Mouse (Mus musculus): ENCODE results near the gene Mcm2. TPM values are rescaled to one million over a fixed set of nuclear protein-coding genes. Genes with fewer than 3 reads are reported as not detected.

The Mcm2 gene
- total and polyA plus RNA-seq, 3 experiments, result 149 to 1,259 (median 171) TPM

DNA sequence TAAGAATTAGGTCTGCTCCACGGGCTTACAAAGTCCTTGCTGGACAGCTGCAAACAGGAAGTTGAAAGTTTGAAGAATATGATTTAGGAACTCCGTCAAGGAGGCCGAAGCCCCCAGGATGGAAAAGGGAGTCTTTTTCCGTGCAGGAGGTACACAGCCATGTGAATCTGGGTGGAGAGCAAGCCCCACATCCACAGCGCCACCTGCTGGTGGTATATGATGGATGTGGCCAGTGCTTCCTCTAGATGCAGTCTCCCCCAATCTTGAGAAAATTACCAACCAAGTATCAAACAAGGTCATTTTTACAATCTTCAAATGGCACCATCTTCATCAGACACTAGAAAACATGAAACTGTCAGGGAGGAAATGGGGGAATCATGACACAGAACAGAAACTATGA is 5.0 kb downstream of the Mcm2 start:
- DNase-seq (ENCODE audit: low spot score) (peak; percentile 46), ATAC-seq (ENCODE audit: extremely low read depth, insufficient number of reproducible peaks, low FRiP score, poor library complexity, severe bottlenecking) (no peak)
- no peaks in the 10 kb centered on the region for H3K27me3 ChIP-seq (ENCODE audit: insufficient read depth, low read length)
- H3K36me3 ChIP-seq (replicated peaks), result peaks cover 88% of the 10 kb centered on the region
- TF ChIP-seq CTCF (IDR thresholded peaks at IDR 0.05; ENCODE audit: low read depth, low read length) (peak; percentile 91), GATA1 (IDR thresholded peaks at IDR 0.05; ENCODE audit: borderline replicate concordance, low read length) (no peak)
- peaks cover 82% of the 10 kb centered on the region for H3K4me1 ChIP-seq (ENCODE audit: insufficient read depth, low read depth, low read length)
- H3K4me3 ChIP-seq (ENCODE audit: low read depth, low read length), result no peak overlapping the region
- no peaks in the 10 kb centered on the region for H3K9me3 ChIP-seq (replicated peaks)

DNA sequence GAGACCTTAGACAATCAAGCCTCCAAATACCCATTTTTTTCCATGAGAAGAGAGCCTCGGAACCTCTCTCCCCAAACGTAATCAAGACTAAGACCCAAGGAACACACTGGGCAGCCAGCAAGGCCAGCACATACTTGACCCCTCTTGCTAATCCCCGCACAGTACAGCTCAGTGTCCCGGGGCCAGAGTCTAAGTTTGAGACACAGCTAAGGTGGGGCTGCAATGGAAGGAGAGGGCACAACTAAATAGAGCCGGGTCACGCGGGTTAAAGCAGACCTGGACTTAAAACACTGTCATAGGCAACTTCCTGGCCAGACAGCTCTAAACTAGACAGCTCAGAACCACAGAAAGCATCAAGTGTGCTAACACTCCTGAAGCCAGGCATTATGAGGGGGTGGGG is 7.7 kb downstream of the Mcm2 start:
- peaks cover 100% of the 10 kb centered on the region for H3K36me3 ChIP-seq (replicated peaks)
- no peak for TF ChIP-seq GATA1 (IDR thresholded peaks at IDR 0.05; ENCODE audit: borderline replicate concordance, low read length)
- TF ChIP-seq GATA2 (IDR thresholded peaks at IDR 0.05; ENCODE audit: borderline replicate concordance, low read depth, low read length), result no peak
- TF ChIP-seq POLR2AphosphoS5 (IDR thresholded peaks at IDR 0.05; ENCODE audit: insufficient replicate concordance, low read depth, low read length), result no peak
- no peak for TF ChIP-seq TAL1 (conservative IDR thresholded peaks at IDR 0.05; ENCODE audit: low read depth, low read length)
- TF ChIP-seq CTCF (IDR thresholded peaks at IDR 0.05; ENCODE audit: low read depth, low read length), result no peak
- no peak for DNase-seq (ENCODE audit: low spot score)
- no peaks in the 10 kb centered on the region for H3K9me3 ChIP-seq (replicated peaks)
- H3K4me1 ChIP-seq (ENCODE audit: insufficient read depth, low read depth, low read length), result peaks cover 88% of the 10 kb centered on the region
- no peak overlapping the region for H3K4me3 ChIP-seq (ENCODE audit: low read depth, low read length)
- no peak for ATAC-seq (ENCODE audit: extremely low read depth, insufficient number of reproducible peaks, low FRiP score, poor library complexity, severe bottlenecking)
- H3K27me3 ChIP-seq (ENCODE audit: insufficient read depth, low read length), result no peaks in the 10 kb centered on the region

GRCm38 (mm10) chr6:88889410-88890042 is 9.1 kb downstream of the Mcm2 start:
- Histone ChIP-seq H3K9me3 (replicated peaks) (no peaks in the 10 kb centered on the region), H3K4me1 (ENCODE audit: insufficient read depth, low read depth, low read length) (peaks cover 82% of the 10 kb centered on the region), H3K36me3 (replicated peaks) (peaks cover 100% of the 10 kb centered on the region), H3K27me3 (ENCODE audit: insufficient read depth, low read length) (no peaks in the 10 kb centered on the region), H3K4me3 (ENCODE audit: low read depth, low read length) (no peak overlapping the region)
- no peak for ATAC-seq (ENCODE audit: extremely low read depth, insufficient number of reproducible peaks, low FRiP score, poor library complexity, severe bottlenecking)
- TF ChIP-seq TAL1 (conservative IDR thresholded peaks at IDR 0.05; ENCODE audit: low read depth, low read length), result no peak
- no peak for DNase-seq (ENCODE audit: low spot score)

DNA sequence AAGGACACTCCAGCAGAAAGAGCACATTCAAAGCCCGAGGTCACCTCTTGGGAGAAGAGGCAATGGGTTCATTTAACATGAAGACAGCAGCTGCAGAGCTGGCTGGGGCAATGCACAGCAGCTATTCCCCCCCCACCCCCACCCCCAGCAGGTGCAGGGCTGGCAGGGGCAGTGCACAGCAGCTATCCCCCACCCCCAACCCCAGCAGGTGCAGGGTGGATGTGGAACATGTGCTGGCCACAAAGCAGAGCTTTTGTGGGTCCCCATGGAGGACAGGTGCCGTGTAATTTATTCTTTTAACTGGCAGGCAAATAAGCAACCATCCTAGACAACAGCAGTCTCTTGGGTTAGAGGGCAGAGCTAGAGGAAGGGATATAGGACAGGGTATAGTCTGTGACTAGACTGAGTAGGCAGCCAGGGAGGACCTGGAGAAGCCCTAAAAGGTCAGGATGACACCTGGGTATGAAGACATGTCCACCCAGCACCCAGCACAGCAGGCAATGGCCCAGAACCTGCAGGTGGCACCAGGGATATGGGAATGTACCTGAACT is 12.1 kb downstream of the Mcm2 start:
- ATAC-seq (ENCODE audit: extremely low read depth, insufficient number of reproducible peaks, low FRiP score, poor library complexity, severe bottlenecking) (no peak), DNase-seq (ENCODE audit: low spot score) (no peak)
- peaks cover 53% of the 10 kb centered on the region for H3K4me1 ChIP-seq (ENCODE audit: insufficient read depth, low read depth, low read length)
- no peaks in the 10 kb centered on the region for H3K9me3 ChIP-seq (replicated peaks)
- peaks cover 100% of the 10 kb centered on the region for H3K36me3 ChIP-seq (replicated peaks)
- TF ChIP-seq GATA1 (IDR thresholded peaks at IDR 0.05; ENCODE audit: borderline replicate concordance, low read length) (no peak), TAL1 (conservative IDR thresholded peaks at IDR 0.05; ENCODE audit: low read depth, low read length) (no peak), POLR2AphosphoS5 (IDR thresholded peaks at IDR 0.05; ENCODE audit: insufficient replicate concordance, low read depth, low read length) (no peak)
- no peaks in the 10 kb centered on the region for H3K27me3 ChIP-seq (ENCODE audit: insufficient read depth, low read length)
- H3K4me3 ChIP-seq (ENCODE audit: low read depth, low read length), result no peak overlapping the region

DNA sequence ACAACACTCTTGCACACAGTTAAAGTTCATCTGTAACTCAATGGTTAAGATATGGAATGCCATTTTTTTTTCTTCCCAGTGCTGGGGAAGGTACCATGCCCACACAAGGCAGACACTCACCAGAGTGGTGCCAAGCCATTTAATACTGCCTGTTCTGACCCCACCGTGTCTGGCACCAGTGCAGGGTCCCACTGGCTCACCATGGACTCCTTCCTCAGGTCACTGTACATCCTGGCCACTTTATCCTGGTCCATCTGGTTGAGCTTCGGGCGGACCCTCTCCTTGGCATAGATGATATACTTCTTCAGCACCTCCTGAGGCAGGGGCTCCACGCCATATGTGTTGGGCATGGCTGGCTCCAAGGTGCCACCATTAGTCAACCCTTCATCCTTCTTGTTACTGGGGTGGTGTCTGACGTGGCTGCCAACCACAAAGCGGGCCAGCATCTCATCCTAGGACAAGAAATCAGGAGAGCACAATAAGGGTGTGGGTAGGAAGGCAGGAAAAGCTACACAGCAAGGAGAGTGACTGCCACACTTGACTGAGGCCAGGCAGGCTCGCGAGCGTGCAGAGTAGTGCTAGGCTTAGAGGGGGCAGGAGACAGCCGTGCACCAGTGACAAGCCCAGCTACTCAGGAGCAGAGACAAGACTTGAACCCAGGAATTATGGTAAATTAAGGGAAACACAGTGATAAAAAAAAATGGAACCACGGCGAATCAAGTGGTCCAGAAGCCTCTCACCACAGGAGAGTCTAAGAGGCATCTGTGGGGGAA is 12.8 kb downstream of the Mcm2 start:
- Histone ChIP-seq H3K27me3 (ENCODE audit: insufficient read depth, low read length) (no peaks in the 10 kb centered on the region), H3K36me3 (replicated peaks) (peaks cover 100% of the 10 kb centered on the region), H3K4me3 (ENCODE audit: low read depth, low read length) (no peak overlapping the region), H3K4me1 (ENCODE audit: insufficient read depth, low read depth, low read length) (peaks cover 47% of the 10 kb centered on the region), H3K9me3 (replicated peaks) (no peaks in the 10 kb centered on the region)
- TF ChIP-seq GATA1 (IDR thresholded peaks at IDR 0.05; ENCODE audit: borderline replicate concordance, low read length) (no peak), GATA2 (IDR thresholded peaks at IDR 0.05; ENCODE audit: borderline replicate concordance, low read depth, low read length) (no peak), TAL1 (conservative IDR thresholded peaks at IDR 0.05; ENCODE audit: low read depth, low read length) (no peak), POLR2AphosphoS5 (IDR thresholded peaks at IDR 0.05; ENCODE audit: insufficient replicate concordance, low read depth, low read length) (no peak), CTCF (IDR thresholded peaks at IDR 0.05; ENCODE audit: low read depth, low read length) (no peak)
- ATAC-seq (ENCODE audit: extremely low read depth, insufficient number of reproducible peaks, low FRiP score, poor library complexity, severe bottlenecking) (no peak), DNase-seq (ENCODE audit: low spot score) (no peak)

DNA sequence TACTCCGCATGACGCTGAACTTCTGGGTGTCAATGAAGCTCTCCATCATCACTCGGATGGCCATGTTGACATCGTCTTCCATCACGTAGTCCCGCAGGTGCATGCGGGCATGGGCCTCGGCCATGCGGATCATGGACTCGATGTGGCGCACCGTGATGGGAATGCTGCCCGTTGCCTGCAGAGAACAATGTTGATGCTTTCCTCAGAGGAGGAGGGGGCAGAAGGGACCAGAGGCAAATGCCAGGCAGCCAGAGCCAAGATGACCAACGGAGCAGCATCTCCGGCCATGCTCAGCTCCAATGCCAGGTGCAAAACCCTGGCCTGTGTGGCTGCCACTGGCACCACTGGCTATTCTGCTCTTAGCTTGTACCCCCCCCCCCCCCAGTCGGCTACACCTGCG is 13.9 kb downstream of the Mcm2 start:
- H3K36me3 ChIP-seq (replicated peaks), result peaks cover 98% of the 10 kb centered on the region
- H3K4me3 ChIP-seq (ENCODE audit: low read depth, low read length), result 0 out of 2 replicates have a peak overlapping the region, but pooled peaks have one; percentile 5
- TF ChIP-seq POLR2AphosphoS5 (IDR thresholded peaks at IDR 0.05; ENCODE audit: insufficient replicate concordance, low read depth, low read length) (no peak; the same call in 1 of the 2 replicates), GATA1 (IDR thresholded peaks at IDR 0.05; ENCODE audit: borderline replicate concordance, low read length) (no peak), GATA2 (IDR thresholded peaks at IDR 0.05; ENCODE audit: borderline replicate concordance, low read depth, low read length) (no peak), CTCF (IDR thresholded peaks at IDR 0.05; ENCODE audit: low read depth, low read length) (no peak), TAL1 (conservative IDR thresholded peaks at IDR 0.05; ENCODE audit: low read depth, low read length) (no peak)
- H3K27me3 ChIP-seq (ENCODE audit: insufficient read depth, low read length), result no peaks in the 10 kb centered on the region
- H3K9me3 ChIP-seq (replicated peaks), result no peaks in the 10 kb centered on the region
- H3K4me1 ChIP-seq (ENCODE audit: insufficient read depth, low read depth, low read length), result peaks cover 36% of the 10 kb centered on the region
- ATAC-seq (ENCODE audit: extremely low read depth, insufficient number of reproducible peaks, low FRiP score, poor library complexity, severe bottlenecking), result no peak
- no peak for DNase-seq (ENCODE audit: low spot score)
